Mouse (Mus musculus) liver, embryonic 14.5 days (tissue): ENCODE measurements at regions not wholly inside any gene's neighbourhood (a gene's known extent, or its start where the extent isn't known, plus 50 kb on each side); places are given as distances from the start of the nearest gene placed in this dataset.

Source experiments
- ATAC-seq: fragments of 200-750 bp; cut with Nextera tagmentation; 2 replicates; pipeline ENCODE4 v1.8.0; 2017; ENCODE audit warnings: moderate number of reproducible peaks, mild to moderate bottlenecking, moderate library complexity; ENCODE audit not compliant: insufficient read depth
- DNase-seq, 3 experiments: peaks; one replicate each; pipeline ENCODE4 v3.0.0-alpha.2; 2012 to 2013; ENCODE audit warnings: low read depth in 3 of 3, low spot score in 3 of 3
- H3K27ac ChIP-seq: fragments of 300-500 bp; sonication (generic); 2 replicates; pipeline ENCODE4 v1.5.1; 2014; ENCODE audit warnings: moderate library complexity, mild to moderate bottlenecking, control low read depth, inconsistent platforms
- H3K27me3 ChIP-seq: fragments of 300-500 bp; sonication (generic); 2 replicates; pipeline ENCODE4 v1.6.1; 2014; ENCODE audit warnings: mild to moderate bottlenecking, low read length, moderate library complexity; ENCODE audit not compliant: control insufficient read depth, insufficient read depth
- H3K36me3 ChIP-seq: fragments of 300-500 bp; sonication (generic); replicated peaks from 2 replicates; pipeline ENCODE4 v1.6.1; 2014; ENCODE audit warnings: low read depth; ENCODE audit not compliant: control insufficient read depth, insufficient read depth
- H3K4me1 ChIP-seq, 2 experiments: fragments of 200-500 bp in 1 of 2; fragments of 300-500 bp in 1 of 2; sonication (generic) in 1 of 2; replicated peaks; 2 replicates each; pipeline ENCODE4 v1.6.1; 2012 to 2014; ENCODE audit warnings: antibody characterized with exemption in 1 of 2, inconsistent platforms in 1 of 2, low read length in 1 of 2; ENCODE audit not compliant: control insufficient read depth in 2 of 2, insufficient read depth in 2 of 2
- H3K4me2 ChIP-seq: fragments of 300-500 bp; sonication (generic); 2 replicates; pipeline ENCODE4 v1.6.1; 2014; ENCODE audit warnings: low read depth, mild to moderate bottlenecking, control low read depth, moderate library complexity
- H3K4me3 ChIP-seq, 2 experiments: fragments of 200-500 bp in 1 of 2; fragments of 300-500 bp in 1 of 2; sonication (generic) in 1 of 2; 2 replicates each; pipeline ENCODE4 v1.5.1; 2012 to 2014; ENCODE audit warnings: low read depth in 2 of 2, low read length in 2 of 2, mild to moderate bottlenecking in 2 of 2, control low read depth in 1 of 2, inconsistent platforms in 1 of 2, moderate library complexity in 1 of 2; ENCODE audit not compliant: insufficient read depth in 1 of 2
- H3K9ac ChIP-seq: fragments of 300-500 bp; sonication (generic); replicated peaks from 2 replicates; pipeline ENCODE4 v1.6.1; 2014; ENCODE audit warnings: mild to moderate bottlenecking, control low read depth, moderate library complexity
- H3K9me3 ChIP-seq: fragments of 300-500 bp; sonication (generic); 2 replicates; pipeline ENCODE4 v1.6.1; 2016; ENCODE audit warnings: low read length, mixed read lengths; ENCODE audit not compliant: control insufficient read depth
- CTCF ChIP-seq: IDR thresholded peaks from 2 replicates; pipeline ENCODE4 v1.5.1; 2016; ENCODE audit warnings: antibody characterized with exemption, low read depth, control low read depth
- EP300 ChIP-seq: IDR thresholded peaks from 2 replicates; pipeline ENCODE4 v1.6.1; 2016; ENCODE audit warnings: antibody characterized with exemption, low read depth
- WGBS: fragments of 180-500 bp; shearing (Covaris S2); extraction: QIAGEN DNeasy Blood & Tissue Kit; methylation state at CpG from one replicate; pipeline ENCODE4 v1.1.7; 2014; ENCODE audit not compliant: insufficient replicate concordance; 5-methylcytosine and 5-hydroxymethylcytosine counted together

- Histone ChIP-seq H3K27me3 (no peaks in the 10 kb centered on the region), H3K27ac (no peak overlapping the region), H3K36me3 (no peaks in the 10 kb centered on the region), H3K9ac (no peak overlapping the region), H3K9me3 (no peaks in the 10 kb centered on the region), H3K4me1 (no peaks in the 10 kb centered on the region), H3K4me2 (no peak overlapping the region), H3K4me3 (no peak overlapping the region)
- WGBS, result 43% methylated on average over 2 of the region's 2 CpGs
- no peak for TF ChIP-seq CTCF
- no peak for TF ChIP-seq EP300
- no peak for ATAC-seq
- no peak for DNase-seq
Measured at GRCm38 (mm10) chr14:24652591-24652990, 165.7 kb downstream of the Rps24 start.

- 59% methylated on average over 9 of the region's 9 CpGs for WGBS
Measured at GRCm38 (mm10) chr14:24655580-24655979, 168.7 kb downstream of the Rps24 start.

DNA sequence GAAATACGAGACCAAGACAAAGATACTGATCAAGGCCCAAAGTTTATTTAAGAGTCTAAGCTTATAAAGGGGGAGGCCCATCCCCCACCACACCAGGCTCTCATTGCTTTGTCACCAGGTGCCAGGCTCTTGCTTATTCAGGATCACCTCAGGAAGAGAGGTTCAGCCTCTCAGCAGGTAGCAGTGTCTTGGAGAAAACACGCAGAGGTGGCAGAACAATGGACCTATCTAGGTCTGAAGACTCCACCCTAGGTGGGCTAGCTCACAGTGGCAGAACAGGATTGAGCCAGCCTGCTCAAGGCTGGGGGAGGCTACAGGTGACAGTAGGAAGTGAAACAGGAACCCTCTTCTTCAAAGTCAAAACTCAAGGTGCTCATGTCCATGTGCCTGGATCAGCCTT, 174.9 kb downstream of the Rps24 start:
- ATAC-seq (no peak), DNase-seq (no peak)
- no peaks in the 10 kb centered on the region for H3K36me3 ChIP-seq
- no peaks in the 10 kb centered on the region for H3K27me3 ChIP-seq
- no peaks in the 10 kb centered on the region for H3K9me3 ChIP-seq
- no peaks in the 10 kb centered on the region for H3K4me1 ChIP-seq
- H3K9ac ChIP-seq, result no peak overlapping the region
- TF ChIP-seq CTCF, result no peak
- TF ChIP-seq EP300, result no peak
- H3K4me3 ChIP-seq, result no peak overlapping the region
- no peak overlapping the region for H3K27ac ChIP-seq
- no peak overlapping the region for H3K4me2 ChIP-seq
- WGBS, result 26% methylated on average over 2 of the region's 2 CpGs

More at GRCm38 (mm10) chr14:24655580-24655979, 168.7 kb downstream of the Rps24 start:
- no peak for TF ChIP-seq CTCF
- no peak for TF ChIP-seq EP300
- H3K27ac ChIP-seq, result no peak overlapping the region
- no peaks in the 10 kb centered on the region for H3K36me3 ChIP-seq
- DNase-seq (no peak), ATAC-seq (no peak)
- no peaks in the 10 kb centered on the region for H3K9me3 ChIP-seq
- H3K27me3 ChIP-seq, result no peaks in the 10 kb centered on the region
- H3K4me2 ChIP-seq, result no peak overlapping the region
- H3K9ac ChIP-seq, result no peak overlapping the region
- no peaks in the 10 kb centered on the region for H3K4me1 ChIP-seq
- H3K4me3 ChIP-seq, result no peak overlapping the region

GRCm38 (mm10) chr14:24665210-24665609, 178.3 kb downstream of the Rps24 start:
- ATAC-seq (no peak), DNase-seq (no peak)
- Histone ChIP-seq H3K4me1 (no peaks in the 10 kb centered on the region), H3K36me3 (no peaks in the 10 kb centered on the region), H3K9ac (no peak overlapping the region), H3K4me2 (no peak overlapping the region), H3K27ac (no peak overlapping the region), H3K27me3 (no peaks in the 10 kb centered on the region), H3K9me3 (no peaks in the 10 kb centered on the region), H3K4me3 (no peak overlapping the region)
- whole genome bisulfite sequencing, result 70% methylated on average over 4 of the region's 4 CpGs
- no peak for TF ChIP-seq EP300
- TF ChIP-seq CTCF, result no peak
